Mouse (Mus musculus): ENCODE results near the gene Pard6b. TPM values are rescaled to one million over a fixed set of nuclear protein-coding genes. Genes with fewer than 3 reads are reported as not detected.

The Pard6b gene
- total and polyA plus RNA-seq, 3 experiments = 1.2 to 2.8 (median 1.3) TPM

- H3K4me1 ChIP-seq (ENCODE audit: control insufficient read depth in 1 of 2, insufficient read depth in 2 of 2) = peaks cover 0 to 25% of the 10 kb centered on the region in 2 experiments; a peak in 3 of 4 replicates
- no peak overlapping the region for H3K4me3 ChIP-seq (replicated peaks in 1 of 3; ENCODE audit: low read depth in 2 of 3, low read length in 2 of 3, poor library complexity in 1 of 3)
- H3K9ac ChIP-seq (ENCODE audit: insufficient read depth, low read depth) = no peak overlapping the region
- H3K4me2 ChIP-seq (ENCODE audit: insufficient read depth, low read depth, poor library complexity, severe bottlenecking) = no peak overlapping the region
- H3K27ac ChIP-seq (ENCODE audit: insufficient read depth, low read depth) = no peak overlapping the region
- peaks cover 0 to 18% of the 10 kb centered on the region in 2 experiments for H3K36me3 ChIP-seq (replicated peaks in 1 of 2; ENCODE audit: control insufficient read depth in 1 of 2, insufficient read depth in 1 of 2, low read length in 1 of 2)
- in situ Hi-C loops (cut with MboI; ENCODE audit: low pct_ligation_motif_present, low pct_unique_long_range_greater_than_20kb, low sequenced_read_pairs) = no loop called here
- no peak for TF ChIP-seq E2F4 (IDR thresholded peaks at IDR 0.05; ENCODE audit: insufficient replicate concordance, low read depth, low read length)
- TF ChIP-seq SMC3 (IDR thresholded peaks at IDR 0.05; ENCODE audit: low read depth, low read length) = no peak
- no peak for TF ChIP-seq ETS1 (conservative IDR thresholded peaks at IDR 0.05; ENCODE audit: low read depth, low read length)
- no peak for TF ChIP-seq KAT2A (IDR thresholded peaks at IDR 0.05; ENCODE audit: insufficient replicate concordance, low read length)
- no peak for TF ChIP-seq GABPA (IDR thresholded peaks at IDR 0.05; ENCODE audit: insufficient replicate concordance, low read depth, low read length)
- TF ChIP-seq NELFE (IDR thresholded peaks at IDR 0.05; ENCODE audit: low read depth, low read length) = no peak
- TF ChIP-seq USF2 (conservative IDR thresholded peaks at IDR 0.05; ENCODE audit: low read depth, low read length) = no peak
- TF ChIP-seq JUND (conservative IDR thresholded peaks at IDR 0.05; ENCODE audit: low read depth, low read length) = no peak
- TF ChIP-seq RAD21 (IDR thresholded peaks at IDR 0.05; ENCODE audit: low read depth, low read length) = no peak
- TF ChIP-seq IRF4 (IDR thresholded peaks at IDR 0.05; ENCODE audit: low read depth, low read length) = no peak
- no peak for TF ChIP-seq ZKSCAN1 (IDR thresholded peaks at IDR 0.05; ENCODE audit: borderline replicate concordance, low read depth, low read length)
- no peak for TF ChIP-seq UBTF (IDR thresholded peaks at IDR 0.05; ENCODE audit: low read depth, low read length)
- no peak for TF ChIP-seq EP300 (IDR thresholded peaks at IDR 0.05; ENCODE audit: low read length)
- no peak for TF ChIP-seq POLR2AphosphoS2 (IDR thresholded peaks at IDR 0.05; ENCODE audit: low read depth, low read length)
- no peak for TF ChIP-seq BHLHE40 (IDR thresholded peaks at IDR 0.05; ENCODE audit: low read depth, low read length)
- TF ChIP-seq CHD2 (IDR thresholded peaks at IDR 0.05; ENCODE audit: low read length) = no peak
- TF ChIP-seq RCOR1 (conservative IDR thresholded peaks at IDR 0.05; ENCODE audit: low read depth, low read length) = no peak
- no peaks in the 10 kb centered on the region for H3K9me3 ChIP-seq (replicated peaks; ENCODE audit: low read length)
- H3K27me3 ChIP-seq (replicated peaks) = no peaks in the 10 kb centered on the region
- no peak for DNase-seq (ENCODE audit: extremely low read depth)
- dilution Hi-C loops (cut with MboI; ENCODE audit: extremely low pct_ligation_motif_present, extremely low pct_unique_long_range_greater_than_20kb, low sequenced_read_pairs) = no loop called here
- H3K79me2 ChIP-seq (replicated peaks; ENCODE audit: control insufficient read depth, extremely low read depth, insufficient read depth, poor library complexity, severe bottlenecking) = no peaks in the 10 kb centered on the region
These were observed 68.4 kb downstream of the Pard6b start for GRCm38 (mm10) chr2:168149241-168149640.

Other genes starting within 250 kb of the Pard6b start
- gene Ptpn1, start 148.9 kb upstream of the Pard6b start, total RNA-seq (2012; rRNA removed) = 77.6 and 90.0 TPM in 2 replicates
- 69.8 and 78.5 TPM in 2 replicates for gene Ptpn1, start 148.9 kb upstream of the Pard6b start, total RNA-seq (2014; rRNA removed)
- 131 and 139 TPM in 2 replicates for gene Ptpn1, start 148.9 kb upstream of the Pard6b start, polyA plus RNA-seq (2012; ENCODE audit: insufficient read length, low read depth)
- gene Ripor3, start 70.4 kb upstream of the Pard6b start, total RNA-seq (2012; rRNA removed) = 0.17 TPM in 1 of 2 replicates, not detected in the other
- not detected in 2 replicates for gene Ripor3, start 70.4 kb upstream of the Pard6b start, total RNA-seq (2014; rRNA removed)
- gene Ripor3, start 70.4 kb upstream of the Pard6b start, polyA plus RNA-seq (2012; ENCODE audit: insufficient read length, low read depth) = not detected in 2 replicates
- 3.3 and 3.5 TPM in 2 replicates for gene Adnp, start 126.1 kb downstream of the Pard6b start, total RNA-seq (2012; rRNA removed)
- gene Adnp, start 126.1 kb downstream of the Pard6b start, total RNA-seq (2014; rRNA removed) = 1.3 TPM in 2 replicates
- 11.8 and 12.9 TPM in 2 replicates for gene Adnp, start 126.1 kb downstream of the Pard6b start, polyA plus RNA-seq (2012; ENCODE audit: insufficient read length, low read depth)
- 26.1 and 27.8 TPM in 2 replicates for gene Gm20716, start 149.4 kb downstream of the Pard6b start, total RNA-seq (2012; rRNA removed)
- 26.9 and 28.6 TPM in 2 replicates for gene Gm20716, start 149.4 kb downstream of the Pard6b start, total RNA-seq (2014; rRNA removed)
- gene Gm20716, start 149.4 kb downstream of the Pard6b start, polyA plus RNA-seq (2012; ENCODE audit: insufficient read length, low read depth) = 30.7 and 34.8 TPM in 2 replicates
- 28.5 and 34.5 TPM in 2 replicates for gene Dpm1, start 149.6 kb downstream of the Pard6b start, total RNA-seq (2012; rRNA removed)
- 52.9 and 55.3 TPM in 2 replicates for gene Dpm1, start 149.6 kb downstream of the Pard6b start, total RNA-seq (2014; rRNA removed)
- 30.7 and 54.9 TPM in 2 replicates for gene Dpm1, start 149.6 kb downstream of the Pard6b start, polyA plus RNA-seq (2012; ENCODE audit: insufficient read length, low read depth)
- 10.6 and 13.3 TPM in 2 replicates for gene Mocs3, start 149.6 kb downstream of the Pard6b start, total RNA-seq (2012; rRNA removed)
- 8.0 and 9.5 TPM in 2 replicates for gene Mocs3, start 149.6 kb downstream of the Pard6b start, total RNA-seq (2014; rRNA removed)
- 7.2 and 7.6 TPM in 2 replicates for gene Mocs3, start 149.6 kb downstream of the Pard6b start, polyA plus RNA-seq (2012; ENCODE audit: insufficient read length, low read depth)
- gene Kcng1, start 200.7 kb downstream of the Pard6b start, total RNA-seq (2012; rRNA removed) = not detected in 2 replicates
- not detected in 2 replicates for gene Kcng1, start 200.7 kb downstream of the Pard6b start, total RNA-seq (2014; rRNA removed)
- gene Kcng1, start 200.7 kb downstream of the Pard6b start, polyA plus RNA-seq (2012; ENCODE audit: insufficient read length, low read depth) = 0.14 and 0.16 TPM in 2 replicates

Data from CH12.LX (cell line).